Mouse (Mus musculus): ENCODE results near the gene Mxd3. TPM values are rescaled to one million over a fixed set of nuclear protein-coding genes. Genes with fewer than 3 reads are reported as not detected.
A peak's percentile ranks its signal among the peaks of the same experiment; 100 is the strongest.

Gene Mxd3
- polyA plus RNA-seq, 1 experiment from 2014 or later = 37.2 TPM

GRCm38 (mm10) chr13:55327633-55328032, 2.0 kb downstream of the Mxd3 start:
- ATAC-seq (replicated peaks; ENCODE audit: low FRiP score) (no peak), DNase-seq (ENCODE audit: low spot score) (peak; percentile 92)
- Histone ChIP-seq H3K4me3 (ENCODE audit: low read depth, low read length) (no peak overlapping the region), H3K4me2 (ENCODE audit: low read depth, low read length, severe bottlenecking) (0 out of 2 replicates have a peak overlapping the region, but pooled peaks have one; percentile 19), H3K27me3 (ENCODE audit: control insufficient read depth, insufficient read depth, low read length) (no peaks in the 10 kb centered on the region), H3K36me3 (ENCODE audit: control insufficient read depth, insufficient read depth, low read length) (peaks cover 13% of the 10 kb centered on the region), H3K27ac (ENCODE audit: low read depth, low read length) (no peak overlapping the region), H3K9me3 (ENCODE audit: control insufficient read depth, low read length) (no peaks in the 10 kb centered on the region), H3K4me1 (replicated peaks; ENCODE audit: control insufficient read depth, insufficient read depth, low read length) (peaks cover 8% of the 10 kb centered on the region), H3K9ac (ENCODE audit: low read length) (no peak overlapping the region)
- WGBS = 39% methylated on average over 8 of the region's 8 CpGs

- DNase-seq (ENCODE audit: low spot score) (no peak), ATAC-seq (replicated peaks; ENCODE audit: low FRiP score) (no peak)
- Histone ChIP-seq H3K36me3 (ENCODE audit: control insufficient read depth, insufficient read depth, low read length) (peaks cover 13% of the 10 kb centered on the region), H3K9ac (ENCODE audit: low read length) (no peak overlapping the region), H3K27ac (ENCODE audit: low read depth, low read length) (no peak overlapping the region), H3K4me3 (ENCODE audit: low read depth, low read length) (no peak overlapping the region), H3K27me3 (ENCODE audit: control insufficient read depth, insufficient read depth, low read length) (no peaks in the 10 kb centered on the region), H3K9me3 (ENCODE audit: control insufficient read depth, low read length) (no peaks in the 10 kb centered on the region), H3K4me2 (ENCODE audit: low read depth, low read length, severe bottlenecking) (no peak overlapping the region), H3K4me1 (replicated peaks; ENCODE audit: control insufficient read depth, insufficient read depth, low read length) (peaks cover 9% of the 10 kb centered on the region)
- 63% methylated on average over 4 of the region's 4 CpGs for WGBS
Observed at GRCm38 (mm10) chr13:55327169-55327568, 2.5 kb downstream of the Mxd3 start.

GRCm38 (mm10) chr13:55325596-55325995, 4.0 kb downstream of the Mxd3 start:
- Histone ChIP-seq H3K4me2 (ENCODE audit: low read depth, low read length, severe bottlenecking) (no peak overlapping the region), H3K36me3 (ENCODE audit: control insufficient read depth, insufficient read depth, low read length) (peaks cover 13% of the 10 kb centered on the region), H3K4me1 (replicated peaks; ENCODE audit: control insufficient read depth, insufficient read depth, low read length) (peaks cover 14% of the 10 kb centered on the region), H3K9me3 (ENCODE audit: control insufficient read depth, low read length) (no peaks in the 10 kb centered on the region), H3K27ac (ENCODE audit: low read depth, low read length) (no peak overlapping the region), H3K4me3 (ENCODE audit: low read depth, low read length) (no peak overlapping the region), H3K9ac (ENCODE audit: low read length) (no peak overlapping the region; the same call in 1 of the 2 replicates), H3K27me3 (ENCODE audit: control insufficient read depth, insufficient read depth, low read length) (no peaks in the 10 kb centered on the region)
- WGBS = 91% methylated on average over 11 of the region's 11 CpGs
- no peak for ATAC-seq (replicated peaks; ENCODE audit: low FRiP score)
- DNase-seq (ENCODE audit: low spot score) = no peak

- H3K27ac ChIP-seq (ENCODE audit: low read depth, low read length) = peak overlapping the region; percentile 34; the same call in 1 of the 2 replicates
- H3K9me3 ChIP-seq (ENCODE audit: control insufficient read depth, low read length) = no peaks in the 10 kb centered on the region
- H3K36me3 ChIP-seq (ENCODE audit: control insufficient read depth, insufficient read depth, low read length) = peaks cover 13% of the 10 kb centered on the region
- H3K4me3 ChIP-seq (ENCODE audit: low read depth, low read length) = peak overlapping the region; percentile 90
- peak overlapping the region; percentile 89 for H3K9ac ChIP-seq (ENCODE audit: low read length)
- whole genome bisulfite sequencing = 2% methylated on average over 31 of the region's 31 CpGs
- ATAC-seq (replicated peaks; ENCODE audit: low FRiP score) (no peak), DNase-seq (ENCODE audit: low spot score) (peak; percentile 59)
- H3K27me3 ChIP-seq (ENCODE audit: control insufficient read depth, insufficient read depth, low read length) = no peaks in the 10 kb centered on the region
- H3K4me1 ChIP-seq (replicated peaks; ENCODE audit: control insufficient read depth, insufficient read depth, low read length) = peaks cover 7% of the 10 kb centered on the region
- peak overlapping the region; percentile 96 for H3K4me2 ChIP-seq (ENCODE audit: low read depth, low read length, severe bottlenecking)
Observed at GRCm38 (mm10) chr13:55322130-55322825, 7.3 kb downstream of the Mxd3 start.

- peak; percentile 92 for DNase-seq (ENCODE audit: low spot score)
- peak; percentile 91 for ATAC-seq (replicated peaks; ENCODE audit: low FRiP score)
- Histone ChIP-seq H3K36me3 (ENCODE audit: control insufficient read depth, insufficient read depth, low read length) (peaks cover 13% of the 10 kb centered on the region), H3K9me3 (ENCODE audit: control insufficient read depth, low read length) (no peaks in the 10 kb centered on the region), H3K27ac (ENCODE audit: low read depth, low read length) (peak within 1 kb of the TSS; percentile 34; the same call in 1 of the 2 replicates), H3K4me1 (replicated peaks; ENCODE audit: control insufficient read depth, insufficient read depth, low read length) (peaks cover 7% of the 10 kb centered on the region), H3K9ac (ENCODE audit: low read length) (peak within 1 kb of the TSS; percentile 89), H3K4me2 (ENCODE audit: low read depth, low read length, severe bottlenecking) (peak within 1 kb of the TSS; percentile 96), H3K27me3 (ENCODE audit: control insufficient read depth, insufficient read depth, low read length) (no peaks in the 10 kb centered on the region), H3K4me3 (ENCODE audit: low read depth, low read length) (peak within 1 kb of the TSS; percentile 90)
- WGBS = under 1% methylated on average over 70 of the region's 73 CpGs
Observed at GRCm38 (mm10) chr13:55321434-55322129, 8.0 kb downstream of the Mxd3 start, which contains the start of gene Rab24. Rab24 (minus strand) TSS chr13:55321946.

- Histone ChIP-seq H3K4me2 (ENCODE audit: low read depth, low read length, severe bottlenecking) (peak within 1 kb of the TSS; percentile 96), H3K27me3 (ENCODE audit: control insufficient read depth, insufficient read depth, low read length) (no peaks in the 10 kb centered on the region), H3K4me1 (replicated peaks; ENCODE audit: control insufficient read depth, insufficient read depth, low read length) (peaks cover 7% of the 10 kb centered on the region), H3K9me3 (ENCODE audit: control insufficient read depth, low read length) (no peaks in the 10 kb centered on the region), H3K9ac (ENCODE audit: low read length) (peak within 1 kb of the TSS; percentile 89), H3K36me3 (ENCODE audit: control insufficient read depth, insufficient read depth, low read length) (peaks cover 3% of the 10 kb centered on the region; the same call in 1 of the 2 replicates), H3K27ac (ENCODE audit: low read depth, low read length) (no peak within 1 kb of the TSS), H3K4me3 (ENCODE audit: low read depth, low read length) (peak within 1 kb of the TSS; percentile 90)
- no peak for DNase-seq (ENCODE audit: low spot score)
- 91% methylated on average over 4 of the region's 4 CpGs for WGBS
- ATAC-seq (replicated peaks; ENCODE audit: low FRiP score) = no peak
Observed at GRCm38 (mm10) chr13:55319931-55320533, 9.6 kb downstream of the Mxd3 start, which contains the start of gene Prelid1. Prelid1 (plus strand) TSS chr13:55320500.

- Histone ChIP-seq H3K27ac (ENCODE audit: low read depth, low read length) (no peak overlapping the region), H3K4me3 (ENCODE audit: low read depth, low read length) (no peak overlapping the region), H3K27me3 (ENCODE audit: control insufficient read depth, insufficient read depth, low read length) (no peaks in the 10 kb centered on the region), H3K4me2 (ENCODE audit: low read depth, low read length, severe bottlenecking) (no peak overlapping the region), H3K9ac (ENCODE audit: low read length) (no peak overlapping the region), H3K36me3 (ENCODE audit: control insufficient read depth, insufficient read depth, low read length) (peaks cover under 1% of the 10 kb centered on the region; the same call in 1 of the 2 replicates), H3K9me3 (ENCODE audit: control insufficient read depth, low read length) (no peaks in the 10 kb centered on the region), H3K4me1 (replicated peaks; ENCODE audit: control insufficient read depth, insufficient read depth, low read length) (peaks cover 7% of the 10 kb centered on the region)
- 88% methylated on average over 3 of the region's 3 CpGs for WGBS
- no peak for DNase-seq (ENCODE audit: low spot score)
- ATAC-seq (replicated peaks; ENCODE audit: low FRiP score) = no peak
Observed at GRCm38 (mm10) chr13:55318351-55318750, 11.3 kb downstream of the Mxd3 start.

- peaks cover 15% of the 10 kb centered on the region for H3K36me3 ChIP-seq (ENCODE audit: control insufficient read depth, insufficient read depth, low read length)
Observed at GRCm38 (mm10) chr13:55314891-55315412, 14.7 kb downstream of the Mxd3 start.

More at GRCm38 (mm10) chr13:55314891-55315412, 14.7 kb downstream of the Mxd3 start:
- H3K4me3 ChIP-seq (ENCODE audit: low read depth, low read length) = no peak overlapping the region
- H3K4me2 ChIP-seq (ENCODE audit: low read depth, low read length, severe bottlenecking) = no peak overlapping the region
- DNase-seq (ENCODE audit: low spot score) = no peak
- H3K9me3 ChIP-seq (ENCODE audit: control insufficient read depth, low read length) = no peaks in the 10 kb centered on the region
- H3K27ac ChIP-seq (ENCODE audit: low read depth, low read length) = no peak overlapping the region
- no peak overlapping the region for H3K9ac ChIP-seq (ENCODE audit: low read length)
- ATAC-seq (replicated peaks; ENCODE audit: low FRiP score) = no peak
- no peaks in the 10 kb centered on the region for H3K4me1 ChIP-seq (replicated peaks; ENCODE audit: control insufficient read depth, insufficient read depth, low read length)
- no peaks in the 10 kb centered on the region for H3K27me3 ChIP-seq (ENCODE audit: control insufficient read depth, insufficient read depth, low read length)
- 95% methylated on average over 2 of the region's 2 CpGs for WGBS
